Mouse (Mus musculus) left cerebral cortex, adult 2 months (tissue): ENCODE results near the gene Myo18b. TPM values are rescaled to one million over a fixed set of nuclear protein-coding genes. Genes with fewer than 3 reads are reported as not detected.

Experiments used
- DNase-seq, 2 experiments: peaks; one replicate each; pipeline ENCODE4 v3.0.0; 2021 to 2022; ENCODE audit warnings: low spot score in 2 of 2, mixed read lengths in 1 of 2; ENCODE audit errors: extremely low spot score in 1 of 2
- H3K27ac ChIP-seq: fragments of 200-600 bp; 2 replicates; pipeline ENCODE4 v1.8.1; 2022
- H3K4me3 ChIP-seq: fragments of 200-600 bp; 2 replicates; pipeline ENCODE4 v1.8.1; 2022
- CTCF ChIP-seq: fragments of 200-600 bp; IDR thresholded peaks from 2 replicates; pipeline ENCODE4 v1.8.1; 2022; ENCODE audit warnings: antibody characterized with exemption, mild to moderate bottlenecking, moderate library complexity
- intact Hi-C: fragments of 180-260 bp; cut with DNase I; formaldehyde crosslinking; loops from one replicate; pipeline ENCODE4 v1.15.1; 2025
- long read RNA-seq, 2 experiments: library from polyadenylated mRNA; stranded (forward); transcript quantifications; one replicate each; pipeline ENCODE4 v2.0.0; 2021; ENCODE audit warnings: borderline mapping rate in 2 of 2
- total RNA-seq, 2 experiments: library from RNA; stranded (reverse); gene quantifications; 2 replicates each; pipeline ENCODE4 v1.2.3; 2021

The Myo18b gene
- 1 to 10 TPM in 1 of 2 experiments, under 1 TPM in 1; 1.00 to 1.4 TPM for total RNA-seq
- long read RNA-seq, experiment 1, partial matches to known transcripts = 1 of 1 reads
- long read RNA-seq, experiment 1, other reads (novel, unspliced or antisense) = 0 of 1 reads
- long read RNA-seq, experiment 2, partial matches to known transcripts = 1 of 1 reads
- long read RNA-seq, experiment 2, other reads (novel, unspliced or antisense) = 0 of 1 reads

DNA sequence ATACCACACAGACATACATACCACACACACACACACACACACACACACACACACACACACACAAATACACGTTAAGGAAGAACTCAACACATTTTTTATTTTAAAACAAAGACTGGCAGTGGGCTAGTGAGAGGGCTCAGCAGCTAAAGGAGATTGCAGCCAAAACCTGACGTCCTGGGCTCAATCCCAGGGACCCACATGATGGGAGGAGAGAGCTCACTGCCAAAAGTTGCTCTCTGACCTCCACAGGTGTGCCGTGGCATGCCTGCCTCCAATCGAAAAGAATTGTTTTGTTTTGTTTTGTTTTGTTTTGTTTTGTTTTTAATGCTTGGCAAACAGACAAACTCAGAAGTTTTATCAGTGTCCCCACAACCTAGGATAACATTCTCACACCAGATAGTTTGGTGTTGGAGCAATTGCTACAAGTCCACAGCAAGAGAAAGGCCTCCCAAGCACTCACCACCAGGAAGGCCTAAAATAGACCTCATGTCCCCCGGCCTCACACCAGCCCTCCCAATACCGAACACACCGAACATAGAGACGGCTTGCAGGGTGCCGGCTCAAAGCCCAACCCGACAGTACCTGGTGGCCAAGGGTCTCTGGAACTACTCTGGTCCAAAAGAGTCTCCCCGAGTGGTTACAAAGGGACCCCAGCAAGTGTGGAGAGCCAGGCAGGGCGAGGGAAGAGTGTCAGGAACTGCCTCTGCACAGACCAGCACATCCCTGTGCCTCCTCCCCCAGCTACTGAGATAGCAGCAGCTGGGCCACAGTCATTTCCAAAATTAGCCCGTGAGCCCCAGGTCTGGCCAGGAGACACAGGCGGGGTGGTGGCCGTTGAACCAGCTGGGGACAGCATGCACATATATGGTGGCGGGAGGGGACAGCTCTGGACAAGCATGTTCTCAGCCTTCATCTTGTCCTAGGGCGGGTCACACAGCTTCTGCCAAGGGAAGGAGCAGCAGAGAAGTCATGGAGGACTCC, at the start of gene Myo18b:
TSS of gene Myo18b (minus strand) at position 689 of the 981 bp plus-strand sequence.
- intact Hi-C loops = no loop called here
- Histone ChIP-seq H3K27ac (no peak within 1 kb of the TSS), H3K4me3 (no peak within 1 kb of the TSS)
- no peak for TF ChIP-seq CTCF
- no peak for DNase-seq

DNA sequence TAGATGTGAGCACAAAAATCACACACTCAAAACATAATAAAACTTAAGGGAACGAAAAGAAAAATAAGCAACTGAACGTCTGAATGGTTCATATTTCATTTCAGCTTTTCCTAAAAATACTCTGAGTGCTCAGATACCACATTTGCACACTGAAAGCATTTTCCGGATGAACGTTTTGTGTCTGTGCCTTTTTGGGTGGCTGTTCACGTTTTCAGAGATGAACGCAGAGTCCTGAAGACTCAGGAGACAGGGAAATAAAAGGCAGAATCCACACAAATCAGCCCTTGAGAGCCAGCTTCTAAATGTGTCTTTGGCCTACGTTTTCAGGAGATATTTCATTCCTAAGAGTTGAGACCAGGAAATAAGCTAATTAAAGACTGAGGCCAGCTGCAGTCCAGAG, 49.8 kb upstream of the Myo18b start:
- Histone ChIP-seq H3K4me3 (no peak overlapping the region), H3K27ac (peak overlapping the region; percentile 29)
- no peak for TF ChIP-seq CTCF
- no peak for DNase-seq
- intact Hi-C loops = no loop called here

DNA sequence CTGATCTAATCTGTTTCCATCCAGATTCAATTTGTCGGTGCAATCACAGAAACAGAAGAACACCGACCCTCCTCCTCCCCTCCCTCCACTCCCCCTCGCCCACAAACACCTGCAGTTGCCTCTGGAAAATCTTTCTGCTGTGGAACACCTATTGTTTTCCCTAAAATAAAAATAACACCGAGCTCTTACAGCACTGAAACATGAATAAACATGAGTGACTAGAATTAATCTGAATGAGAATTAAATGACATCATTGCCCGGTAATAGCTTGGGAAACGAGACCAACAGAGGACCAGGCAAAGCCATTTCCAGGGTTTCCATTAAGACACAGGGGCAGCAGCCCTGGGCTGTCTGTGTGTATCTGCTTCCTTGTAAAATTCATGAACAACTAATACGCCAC, 46.1 kb upstream of the Myo18b start:
- no peak for DNase-seq
- intact Hi-C loops = no loop called here
- Histone ChIP-seq H3K27ac (no peak overlapping the region), H3K4me3 (no peak overlapping the region)
- TF ChIP-seq CTCF = no peak

DNA sequence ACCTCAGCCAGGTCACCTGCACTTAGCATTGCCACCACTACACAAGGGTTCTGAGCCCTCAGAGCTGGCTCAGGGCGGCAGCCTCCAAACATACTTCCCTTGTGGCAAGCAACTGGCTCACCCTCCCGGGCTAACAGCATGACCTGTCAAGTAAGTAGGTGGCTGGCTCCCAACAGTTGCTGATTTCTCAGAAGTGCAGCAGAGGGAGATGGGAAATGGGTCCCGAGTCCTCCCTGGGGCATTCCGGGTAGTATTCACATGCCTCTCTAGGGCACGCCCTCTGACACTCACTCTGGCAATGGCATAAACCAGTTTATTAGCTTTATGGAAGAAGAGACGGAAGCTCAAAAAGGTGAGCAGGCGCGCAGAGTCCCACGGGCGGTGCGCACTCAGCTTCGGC, 44.8 kb upstream of the Myo18b start:
- no peak for DNase-seq
- no peak overlapping the region for H3K4me3 ChIP-seq
- no peak for TF ChIP-seq CTCF
- no peak overlapping the region for H3K27ac ChIP-seq
- intact Hi-C loops = no loop called here

DNA sequence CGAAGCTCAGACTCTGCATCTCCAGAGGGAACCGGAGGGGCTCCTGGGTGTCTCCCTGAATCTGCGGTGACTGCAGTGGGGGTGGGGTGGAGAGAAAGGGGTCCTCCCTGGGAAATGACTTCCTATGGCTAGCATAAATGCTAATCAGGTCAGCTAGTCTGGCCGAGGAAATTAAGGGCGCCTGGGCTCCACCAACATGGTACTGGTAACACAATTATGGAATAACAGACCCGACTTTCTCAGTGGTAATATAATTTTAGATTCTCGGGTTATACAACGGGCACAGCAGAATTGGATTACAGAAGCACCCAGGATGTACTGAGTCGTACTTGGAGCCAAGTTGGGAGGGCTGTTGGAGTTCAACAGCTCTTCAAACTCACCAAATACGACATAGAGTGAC, 40.5 kb upstream of the Myo18b start:
- no peak for DNase-seq
- intact Hi-C loops = no loop called here
- no peak overlapping the region for H3K4me3 ChIP-seq
- H3K27ac ChIP-seq = peak overlapping the region; percentile 9; the same call in 1 of the 2 replicates
- no peak for TF ChIP-seq CTCF

DNA sequence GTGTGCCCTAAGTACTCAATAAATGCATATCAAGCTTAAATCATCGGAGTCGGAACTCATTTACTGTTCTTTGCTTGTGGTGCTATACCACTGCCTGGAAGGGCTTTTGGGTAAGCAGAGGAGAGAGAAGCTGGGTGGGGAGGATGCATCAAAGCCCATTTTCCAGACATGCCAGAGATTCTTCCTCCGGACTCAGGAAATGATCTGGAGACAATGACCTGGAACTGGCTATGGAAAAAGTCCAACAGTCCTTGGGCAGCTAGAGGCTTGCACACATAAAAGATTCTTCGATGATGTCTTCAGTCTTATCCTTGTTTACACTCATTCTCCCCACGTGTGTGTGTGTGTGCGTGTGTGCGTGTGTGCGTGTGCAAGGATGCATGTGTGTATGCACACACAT, 39.3 kb upstream of the Myo18b start:
- Histone ChIP-seq H3K27ac (no peak overlapping the region), H3K4me3 (no peak overlapping the region)
- intact Hi-C loops = no loop called here
- DNase-seq = no peak
- TF ChIP-seq CTCF = no peak

DNA sequence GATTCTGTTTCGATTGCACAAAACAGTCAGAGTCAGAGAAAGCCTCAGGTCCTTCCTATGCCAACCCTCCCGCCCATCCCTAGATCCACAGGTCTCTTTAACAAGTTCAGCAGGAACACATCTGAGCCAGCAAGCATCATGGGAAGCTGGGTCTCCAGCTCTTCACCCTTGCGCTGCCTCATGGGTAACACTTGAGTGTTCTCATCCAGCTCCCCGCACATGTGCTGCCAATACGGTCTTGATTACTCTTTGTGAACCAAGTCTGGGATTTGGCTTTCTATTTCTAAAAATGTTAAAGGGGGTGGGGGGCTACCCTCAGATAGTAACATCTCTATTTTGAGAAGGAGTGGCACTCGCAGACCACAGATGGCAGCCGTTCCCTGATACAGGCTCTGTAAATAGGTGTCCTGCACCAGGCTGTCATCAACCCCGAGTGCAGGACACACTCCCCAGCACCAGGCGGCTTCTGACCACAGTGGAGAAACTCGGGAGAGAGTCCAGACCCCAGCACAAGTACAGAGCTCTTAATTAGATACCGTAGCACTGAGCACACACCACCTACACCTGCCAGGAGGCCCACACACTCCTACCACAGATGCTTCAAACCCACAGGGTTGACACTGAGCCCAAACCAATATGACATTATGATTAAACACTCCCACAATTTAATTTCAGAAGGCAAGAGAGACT, 36.9 kb upstream of the Myo18b start:
- intact Hi-C loops = loop anchor here (5.0 kb wide), 1 partner anchor 84 kb away; the partner anchor contains the start of gene Grk3
- H3K4me3 ChIP-seq = no peak overlapping the region
- H3K27ac ChIP-seq = peak overlapping the region; percentile 60; the same call in 1 of the 2 replicates
- no peak for DNase-seq
- TF ChIP-seq CTCF = peak; percentile 22; the same call in 1 of the 2 replicates

DNA sequence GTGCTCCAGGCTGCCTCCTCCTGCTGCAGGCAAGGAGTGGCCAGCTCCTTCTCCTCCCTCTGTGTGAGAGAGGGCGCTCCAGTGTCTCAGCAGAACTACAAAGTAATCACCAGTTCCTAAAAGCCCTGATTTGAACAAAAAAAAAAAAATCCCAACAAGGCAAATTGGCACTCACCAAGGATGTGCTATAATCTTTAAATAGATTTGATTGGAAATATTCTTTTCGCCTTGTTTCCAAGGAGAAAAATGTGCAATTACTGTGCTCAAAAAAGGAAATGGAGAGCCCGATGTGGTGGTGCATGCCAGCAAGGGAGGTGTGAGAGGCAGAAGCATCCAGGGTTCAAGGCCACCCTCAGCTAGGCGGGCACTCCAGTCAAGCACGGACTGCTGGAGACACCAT, 35.7 kb upstream of the Myo18b start:
- intact Hi-C loops = loop anchor here (5.0 kb wide), 1 partner anchor 85 kb away; the partner anchor contains the start of gene Grk3
- no peak overlapping the region for H3K4me3 ChIP-seq
- no peak; the same call in 1 of the 2 replicates for TF ChIP-seq CTCF
- H3K27ac ChIP-seq = peak overlapping the region; percentile 59; the same call in 1 of the 2 replicates
- no peak for DNase-seq

DNA sequence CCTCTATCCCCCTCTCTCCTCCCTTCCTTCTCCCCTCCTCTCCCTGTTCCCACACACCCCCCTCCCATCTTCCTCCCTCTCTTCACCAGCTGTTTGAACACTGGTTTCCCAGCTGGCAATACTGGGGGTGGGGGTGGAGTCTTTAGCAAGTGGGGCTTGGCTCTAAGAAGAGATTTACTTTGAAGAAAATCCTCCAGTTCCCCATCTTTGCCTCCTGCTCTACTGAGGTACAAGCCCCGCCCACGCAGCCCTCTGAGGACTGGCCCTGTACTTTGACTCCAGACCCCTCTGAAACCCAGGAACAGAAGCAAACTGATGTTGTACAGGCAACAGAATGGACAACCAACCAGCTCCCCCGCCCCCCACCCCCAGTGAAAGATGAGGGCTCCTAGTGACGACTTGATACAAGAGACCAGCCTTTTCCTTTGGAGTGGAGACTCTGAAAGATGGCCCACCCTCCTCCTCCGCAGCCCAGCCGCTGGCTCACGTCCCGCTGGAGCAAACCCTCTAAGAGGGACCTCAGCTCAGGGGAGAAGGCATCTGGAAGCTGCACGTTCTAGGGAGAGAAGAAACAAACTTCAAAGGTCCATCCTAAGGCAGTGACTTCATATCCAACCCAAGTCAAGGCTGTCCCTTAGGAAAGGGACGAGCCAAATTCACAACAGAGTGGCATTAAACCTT, 32.2 kb upstream of the Myo18b start:
- Histone ChIP-seq H3K4me3 (no peak overlapping the region), H3K27ac (0 out of 2 replicates have a peak overlapping the region, but pooled peaks have one; percentile 69)
- DNase-seq = no peak
- TF ChIP-seq CTCF = no peak
- intact Hi-C loops = no loop called here

DNA sequence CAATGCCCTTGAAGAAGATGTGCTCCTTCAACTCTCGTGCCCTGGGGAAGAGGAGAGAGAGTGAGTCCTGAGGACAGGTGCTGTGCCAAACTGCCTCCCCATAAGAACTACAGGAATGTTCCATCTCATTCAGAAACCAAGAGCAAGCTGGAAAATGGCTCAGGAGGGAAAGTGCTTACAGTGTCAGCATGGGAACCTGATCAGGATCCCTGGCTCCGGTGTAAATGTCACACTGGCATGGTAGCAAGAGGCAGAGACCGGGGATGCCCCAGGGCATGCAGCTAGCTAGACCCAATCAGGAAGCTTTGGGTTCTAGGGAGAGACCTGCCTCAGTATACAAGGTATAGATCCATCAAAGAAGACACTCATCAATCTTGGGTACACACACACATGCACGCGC, 29.3 kb upstream of the Myo18b start:
- no peak for TF ChIP-seq CTCF
- no peak overlapping the region for H3K27ac ChIP-seq
- no peak overlapping the region for H3K4me3 ChIP-seq
- no peak for DNase-seq
- intact Hi-C loops = no loop called here

DNA sequence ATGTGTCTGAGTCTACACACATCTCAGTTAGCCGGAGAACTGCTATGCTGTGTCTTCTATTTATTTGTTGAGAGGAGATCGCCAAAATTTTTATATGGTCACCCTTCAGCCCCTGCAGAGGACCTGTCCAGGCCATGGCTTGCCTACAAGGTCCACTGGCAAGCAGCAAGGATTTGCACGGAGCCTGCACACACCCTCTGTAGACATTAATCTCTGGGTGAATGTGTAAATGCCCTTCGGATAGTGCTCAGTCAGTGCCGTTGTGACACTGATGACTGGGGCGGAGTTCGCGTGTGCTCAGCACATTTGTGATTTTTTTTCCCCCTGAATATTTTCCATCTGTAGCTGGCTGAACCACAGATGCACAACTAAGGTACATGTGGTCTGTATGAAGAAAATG, 28.6 kb upstream of the Myo18b start:
- Histone ChIP-seq H3K27ac (no peak overlapping the region), H3K4me3 (no peak overlapping the region)
- intact Hi-C loops = no loop called here
- TF ChIP-seq CTCF = no peak
- no peak for DNase-seq
